Mouse (Mus musculus) kidney, embryonic 14.5 days (tissue): ENCODE results near the gene Shb. TPM values are rescaled to one million over a fixed set of nuclear protein-coding genes. Genes with fewer than 3 reads are reported as not detected.

Experiments used
- ATAC-seq: fragments of 200-750 bp; cut with Nextera tagmentation; 2 replicates; pipeline ENCODE4 v1.8.0; 2017; ENCODE audit warnings: moderate number of reproducible peaks, mild to moderate bottlenecking, moderate TSS enrichment, moderate library complexity; ENCODE audit not compliant: low FRiP score, low TSS enrichment
- H3K27ac ChIP-seq: fragments of 300-500 bp; sonication (generic); 2 replicates; pipeline ENCODE4 v1.5.1; 2014; ENCODE audit warnings: low read depth, mild to moderate bottlenecking, low read length, moderate library complexity, mixed read lengths
- H3K27me3 ChIP-seq: fragments of 300-500 bp; sonication (generic); 2 replicates; pipeline ENCODE4 v1.6.1; 2014; ENCODE audit warnings: mild to moderate bottlenecking, low read length; ENCODE audit not compliant: control insufficient read depth, insufficient read depth
- H3K36me3 ChIP-seq: fragments of 300-500 bp; sonication (generic); 2 replicates; pipeline ENCODE4 v1.6.1; 2014; ENCODE audit warnings: low read length, mixed read lengths; ENCODE audit not compliant: control insufficient read depth, insufficient read depth
- H3K4me1 ChIP-seq: fragments of 300-500 bp; sonication (generic); 2 replicates; pipeline ENCODE4 v1.6.1; 2014; ENCODE audit warnings: low read length, mixed read lengths; ENCODE audit not compliant: control insufficient read depth, insufficient read depth
- H3K4me2 ChIP-seq: fragments of 300-500 bp; sonication (generic); replicated peaks from 2 replicates; pipeline ENCODE4 v1.6.1; 2014; ENCODE audit warnings: low read depth, mild to moderate bottlenecking, low read length
- H3K4me3 ChIP-seq: fragments of 300-500 bp; sonication (generic); 2 replicates; pipeline ENCODE4 v1.5.1; 2014; ENCODE audit warnings: mild to moderate bottlenecking, low read length
- H3K9ac ChIP-seq: fragments of 300-500 bp; sonication (generic); 2 replicates; pipeline ENCODE4 v1.6.1; 2014; ENCODE audit warnings: low read depth, mild to moderate bottlenecking, low read length, moderate library complexity
- H3K9me3 ChIP-seq: fragments of 300-500 bp; sonication (generic); 2 replicates; pipeline ENCODE4 v1.6.1; 2016; ENCODE audit warnings: low read length; ENCODE audit not compliant: control insufficient read depth
- WGBS: fragments of 180-500 bp; shearing (Covaris S2); extraction: QIAGEN DNeasy Blood & Tissue Kit; methylation state at CpG from one replicate; pipeline ENCODE4 v1.1.7; 2014; 5-methylcytosine and 5-hydroxymethylcytosine counted together
- polyA plus RNA-seq: library from polyadenylated mRNA; unstranded; fragments of >200 nt; fragmentation: Nextera tagmentation; extraction: Ambion mirVana; gene quantifications from 2 replicates; pipeline ENCODE4 v1.2.1, GENCODE M21; 2014

Shb gene
- polyA plus RNA-seq, 1 experiment from 2014 or later = 6.1 TPM

DNA sequence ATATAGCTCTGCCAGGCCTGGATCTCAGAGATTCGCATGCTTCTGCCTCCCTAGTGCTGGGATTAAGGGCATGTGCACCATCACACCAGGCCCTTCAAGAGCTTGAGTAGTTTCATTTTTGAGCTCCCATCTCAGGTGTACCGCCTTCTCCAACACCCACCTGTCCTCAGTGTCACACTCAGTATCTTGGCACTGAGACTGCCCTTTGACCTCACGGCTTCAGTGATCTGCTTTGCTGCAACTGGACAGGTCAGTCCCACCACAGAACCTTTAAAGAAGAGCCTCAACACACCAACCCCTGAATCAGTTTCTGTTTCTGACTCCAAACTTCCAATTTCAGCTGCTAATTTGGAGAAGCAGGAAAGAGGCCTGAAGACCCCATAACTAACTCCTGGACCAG is 68.1 kb downstream of the Shb start:
- H3K9me3 ChIP-seq = no peaks in the 10 kb centered on the region
- peaks cover 32% of the 10 kb centered on the region; the same call in 1 of the 2 replicates for H3K4me1 ChIP-seq
- WGBS = 88% methylated on average over 3 of the region's 3 CpGs

DNA sequence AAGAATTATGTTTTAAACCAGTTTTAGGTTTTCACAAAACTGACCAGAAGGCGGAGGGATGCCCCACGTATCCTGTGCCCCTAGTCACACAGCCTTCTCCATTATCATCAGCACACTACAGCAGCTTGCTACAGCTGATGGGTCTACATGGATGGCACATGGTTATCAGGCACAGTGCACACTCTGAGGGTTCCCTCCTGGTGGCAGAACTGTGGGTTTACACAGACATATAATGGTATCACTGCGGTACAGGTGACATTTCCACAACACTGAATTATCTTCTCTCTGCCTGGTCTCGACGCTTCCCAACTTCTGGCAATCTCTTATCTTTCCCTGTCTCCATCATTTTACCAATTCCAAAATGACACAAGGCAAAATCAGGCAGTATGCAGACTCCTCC is 69.6 kb downstream of the Shb start:
- H3K9ac ChIP-seq = no peak overlapping the region
- H3K9me3 ChIP-seq = no peaks in the 10 kb centered on the region
- H3K36me3 ChIP-seq = peaks cover 6% of the 10 kb centered on the region; the same call in 1 of the 2 replicates
- ATAC-seq = no peak
- no peak overlapping the region for H3K4me3 ChIP-seq
- H3K4me1 ChIP-seq = peaks cover 28% of the 10 kb centered on the region; the same call in 1 of the 2 replicates
- no peak overlapping the region for H3K27ac ChIP-seq
- WGBS = 91% methylated on average over 5 of the region's 5 CpGs
- H3K4me2 ChIP-seq = no peak overlapping the region
- H3K27me3 ChIP-seq = no peaks in the 10 kb centered on the region

More for the DNA sequence above, 68.1 kb downstream of the Shb start:
- Histone ChIP-seq H3K27ac (no peak overlapping the region), H3K36me3 (no peaks in the 10 kb centered on the region), H3K4me2 (no peak overlapping the region), H3K27me3 (no peaks in the 10 kb centered on the region), H3K9ac (no peak overlapping the region), H3K4me3 (no peak overlapping the region)
- ATAC-seq = no peak

DNA sequence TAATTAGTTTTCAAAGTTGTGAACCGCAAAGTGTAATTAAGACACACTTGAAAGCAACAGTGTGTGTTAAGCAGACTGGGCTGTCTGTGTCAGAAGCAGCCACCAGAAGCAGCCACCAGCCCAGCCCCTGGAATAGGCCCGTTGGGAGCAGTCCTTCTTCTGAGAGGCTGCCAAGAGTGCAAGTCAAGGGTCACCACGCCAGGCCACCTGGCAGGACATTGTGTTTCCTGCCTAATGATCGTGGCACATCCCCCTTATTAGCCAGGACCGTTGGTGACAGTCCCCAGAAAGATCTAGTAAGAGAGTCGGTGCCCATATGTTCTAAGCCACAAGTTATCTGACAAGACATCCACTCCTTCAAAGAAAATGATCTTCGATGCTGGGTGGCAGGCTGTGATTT is 70.6 kb downstream of the Shb start:
- H3K27ac ChIP-seq = no peak overlapping the region
- no peaks in the 10 kb centered on the region for H3K27me3 ChIP-seq
- no peaks in the 10 kb centered on the region for H3K9me3 ChIP-seq
- H3K9ac ChIP-seq = no peak overlapping the region
- peak; percentile 32; the same call in 1 of the 2 replicates for ATAC-seq
- no peak overlapping the region for H3K4me3 ChIP-seq
- WGBS = 9% methylated on average over 7 of the region's 7 CpGs
- no peak overlapping the region for H3K4me2 ChIP-seq
- peaks cover 7% of the 10 kb centered on the region; the same call in 1 of the 2 replicates for H3K36me3 ChIP-seq
- peaks cover 18% of the 10 kb centered on the region; the same call in 1 of the 2 replicates for H3K4me1 ChIP-seq

GRCm38 (mm10) chr4:45459375-45459774 is 72.9 kb downstream of the Shb start:
- H3K4me3 ChIP-seq = no peak overlapping the region
- H3K27ac ChIP-seq = no peak overlapping the region
- H3K9me3 ChIP-seq = no peaks in the 10 kb centered on the region
- H3K27me3 ChIP-seq = no peaks in the 10 kb centered on the region
- no peak overlapping the region for H3K9ac ChIP-seq
- ATAC-seq = peak; percentile 65; the same call in 1 of the 2 replicates
- H3K4me2 ChIP-seq = no peak overlapping the region
- peaks cover 16% of the 10 kb centered on the region; the same call in 1 of the 2 replicates for H3K4me1 ChIP-seq
- peaks cover 7% of the 10 kb centered on the region; the same call in 1 of the 2 replicates for H3K36me3 ChIP-seq
- WGBS = 31% methylated on average over 9 of the region's 9 CpGs

GRCm38 (mm10) chr4:45457543-45457942 is 74.7 kb downstream of the Shb start:
- WGBS = 85% methylated on average over 2 of the region's 2 CpGs
- Histone ChIP-seq H3K4me1 (peaks cover 22% of the 10 kb centered on the region), H3K9ac (no peak overlapping the region), H3K27ac (no peak overlapping the region), H3K9me3 (no peaks in the 10 kb centered on the region), H3K4me2 (no peak overlapping the region), H3K36me3 (peaks cover 7% of the 10 kb centered on the region; the same call in 1 of the 2 replicates), H3K27me3 (no peaks in the 10 kb centered on the region), H3K4me3 (no peak overlapping the region)
- ATAC-seq = no peak

DNA sequence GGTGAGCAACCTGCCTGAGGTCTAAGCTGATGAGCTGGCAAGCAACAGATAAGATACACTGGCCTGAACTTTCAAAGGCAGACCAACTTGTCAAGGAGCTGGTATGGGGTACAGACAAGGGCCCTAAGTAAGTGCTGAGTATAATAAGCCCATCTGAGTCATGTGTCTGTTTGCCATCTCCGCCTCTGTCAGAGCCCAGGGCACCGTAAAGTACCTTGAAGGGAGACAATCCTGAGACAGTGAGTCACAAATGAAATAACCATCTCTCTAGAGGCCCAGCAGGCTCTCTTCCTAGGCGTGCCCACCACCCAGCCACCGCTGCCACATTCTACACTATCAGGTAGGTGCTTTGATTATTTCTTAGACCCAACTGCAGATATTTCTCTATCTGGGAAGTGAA is 77.3 kb downstream of the Shb start:
- Histone ChIP-seq H3K4me3 (no peak overlapping the region), H3K27me3 (no peaks in the 10 kb centered on the region), H3K4me2 (no peak overlapping the region), H3K27ac (no peak overlapping the region), H3K9me3 (no peaks in the 10 kb centered on the region), H3K4me1 (peaks cover 36% of the 10 kb centered on the region), H3K36me3 (peaks cover 7% of the 10 kb centered on the region; the same call in 1 of the 2 replicates), H3K9ac (no peak overlapping the region)
- WGBS = 81% methylated on average over 4 of the region's 4 CpGs
- ATAC-seq = no peak

DNA sequence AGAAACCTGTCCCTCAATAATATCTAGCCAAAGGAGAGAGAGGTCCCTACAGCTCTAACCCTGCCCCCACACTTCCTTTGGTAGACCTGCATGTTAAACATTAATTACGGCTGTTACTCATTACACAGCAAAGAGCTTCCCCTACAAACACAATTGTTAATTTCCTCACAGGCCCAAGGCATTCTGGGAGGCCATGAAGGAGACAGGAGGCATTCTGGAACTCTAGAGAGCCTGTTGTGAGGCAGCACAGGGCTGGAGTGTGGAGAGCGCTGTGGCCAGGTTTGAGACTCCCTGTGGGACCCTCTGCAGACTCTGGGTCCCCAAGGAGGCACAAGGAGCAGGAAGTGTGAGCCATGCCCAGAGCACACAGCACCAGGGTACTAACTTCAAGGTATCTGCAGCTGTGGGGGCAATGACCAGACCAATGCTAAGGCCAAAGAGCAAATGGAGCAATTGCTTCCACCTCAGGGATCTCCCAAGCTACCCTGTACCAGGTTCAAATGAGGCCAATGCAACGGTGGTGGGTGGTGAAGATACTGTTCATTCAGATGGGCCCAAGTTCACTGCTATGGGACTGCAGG is 78.9 kb downstream of the Shb start:
- no peak overlapping the region for H3K4me3 ChIP-seq
- peak; percentile 61 for ATAC-seq
- no peak overlapping the region for H3K9ac ChIP-seq
- peaks cover 7% of the 10 kb centered on the region; the same call in 1 of the 2 replicates for H3K36me3 ChIP-seq
- no peaks in the 10 kb centered on the region for H3K9me3 ChIP-seq
- peak overlapping the region; percentile 4; the same call in 1 of the 2 replicates for H3K4me2 ChIP-seq
- 61% methylated on average over 3 of the region's 3 CpGs for WGBS
- no peaks in the 10 kb centered on the region for H3K27me3 ChIP-seq
- peak overlapping the region; percentile 94 for H3K27ac ChIP-seq
- peaks cover 31% of the 10 kb centered on the region for H3K4me1 ChIP-seq

DNA sequence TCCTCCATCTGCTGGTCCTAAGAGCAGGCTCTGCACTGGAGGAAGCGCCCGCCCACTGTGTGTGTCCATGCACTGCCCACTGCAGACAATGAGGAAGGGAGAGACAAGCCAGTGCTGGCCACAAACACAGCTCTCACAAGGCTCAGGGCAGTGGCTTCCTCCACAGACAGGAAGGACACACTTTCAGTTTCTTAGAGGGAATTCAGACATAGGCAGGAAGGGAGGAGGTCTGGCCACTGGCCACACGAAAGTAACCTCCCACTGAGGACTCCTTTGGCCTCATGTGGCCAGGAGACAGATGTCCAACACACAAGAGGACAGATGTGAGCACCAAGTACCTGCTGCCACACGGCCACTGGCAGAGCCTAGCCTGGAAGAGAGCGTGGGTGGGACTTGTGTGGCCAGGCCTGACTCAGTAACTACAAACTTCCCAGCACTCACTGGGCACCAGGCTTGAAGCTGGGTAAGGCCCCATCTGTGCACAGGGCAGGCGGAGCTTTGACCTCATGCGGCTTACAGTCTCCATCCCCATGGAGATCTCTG is 79.6 kb downstream of the Shb start:
- ATAC-seq = peak; percentile 82

DNA sequence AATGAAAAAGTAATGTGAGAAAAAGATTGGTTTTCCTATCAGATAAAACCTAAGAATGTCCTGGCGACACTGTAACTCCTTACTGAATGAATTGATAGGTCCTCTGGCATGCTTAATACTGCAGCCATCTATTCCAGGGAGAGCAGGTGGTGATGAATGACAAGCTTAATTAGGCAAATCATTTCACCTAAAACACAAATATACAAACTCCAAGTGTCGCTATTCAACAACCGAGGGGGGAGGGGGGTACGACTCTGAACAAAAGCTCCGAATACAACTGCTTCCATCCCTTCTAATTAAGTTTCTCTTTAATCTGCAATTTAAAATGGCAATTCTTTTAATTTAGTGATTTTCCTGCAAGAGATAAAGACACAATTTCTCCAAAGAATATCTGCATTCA is 83.3 kb downstream of the Shb start:
- Histone ChIP-seq H3K27ac (no peak overlapping the region), H3K4me3 (no peak overlapping the region), H3K27me3 (no peaks in the 10 kb centered on the region), H3K36me3 (peaks cover 8% of the 10 kb centered on the region), H3K4me1 (peaks cover 31% of the 10 kb centered on the region), H3K9me3 (no peaks in the 10 kb centered on the region), H3K9ac (no peak overlapping the region), H3K4me2 (no peak overlapping the region)
- 75% methylated on average over 5 of the region's 5 CpGs for WGBS
- ATAC-seq = no peak

More for the DNA sequence above, 79.6 kb downstream of the Shb start:
- no peaks in the 10 kb centered on the region for H3K27me3 ChIP-seq
- peak overlapping the region; percentile 4; the same call in 1 of the 2 replicates for H3K4me2 ChIP-seq
- H3K4me3 ChIP-seq = no peak overlapping the region
- H3K9me3 ChIP-seq = no peaks in the 10 kb centered on the region
- H3K4me1 ChIP-seq = peaks cover 31% of the 10 kb centered on the region
- peak overlapping the region; percentile 94 for H3K27ac ChIP-seq
- H3K9ac ChIP-seq = no peak overlapping the region
- 38% methylated on average over 7 of the region's 7 CpGs for WGBS
- H3K36me3 ChIP-seq = peaks cover 2% of the 10 kb centered on the region; the same call in 1 of the 2 replicates
